Mouse (Mus musculus) kidney, adult 2 months (tissue): ENCODE measurements at regions not wholly inside any gene's neighbourhood (a gene's known extent, or its start where the extent isn't known, plus 50 kb on each side); places are given as distances from the start of the nearest gene placed in this dataset.

ENCODE experiments used
- CTCF ChIP-seq: fragments of 200-500 bp; conservative IDR thresholded peaks from 2 replicates; pipeline ENCODE4 v1.5.1; 2011; ENCODE audit warnings: low read depth, mild to moderate bottlenecking, control low read depth, low read length, moderate library complexity, mixed read lengths; ENCODE audit not compliant: insufficient read depth, insufficient read length
- POLR2A ChIP-seq: fragments of 200-500 bp; IDR thresholded peaks from one replicate; pipeline ENCODE4 v1.6.1; 2011; ENCODE audit warnings: low read depth, low read length, control low read depth

DNA sequence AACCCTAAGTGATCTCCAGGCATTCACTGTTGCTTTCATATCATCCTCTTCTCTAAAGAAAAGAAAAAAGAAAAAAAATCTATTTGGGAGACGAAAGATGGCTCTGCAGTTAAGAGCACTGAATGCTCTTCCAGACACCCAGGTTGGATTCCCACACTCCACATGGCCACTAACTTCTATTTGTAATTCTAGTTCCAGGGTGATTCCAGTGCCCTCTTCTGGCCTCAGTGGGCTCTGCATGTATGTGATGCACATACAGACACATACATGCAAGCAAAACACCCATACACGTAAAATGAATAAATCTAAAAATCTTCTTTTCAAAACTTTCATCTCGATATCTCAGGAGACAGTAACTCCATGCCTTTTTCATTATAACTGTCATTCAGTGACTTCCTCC, 502.8 kb downstream of the Rwdd3 start:
- TF ChIP-seq POLR2A (no peak), CTCF (no peak)
